Mouse (Mus musculus) B cell, adult 62 days (primary cell): ENCODE measurements around the gene Olfr328. TPM values are rescaled to one million over a fixed set of nuclear protein-coding genes. Genes with fewer than 3 reads are reported as not detected.

Source experiments
- total RNA-seq: library from RNA; stranded (reverse); gene quantifications from 4 replicates; pipeline ENCODE4 v1.2.4, GENCODE M21; 2023

The Olfr328 gene
- total RNA-seq = 0.18 to 0.48 TPM (median 0.25 TPM) in 4 replicates

GRCm38 (mm10) chr11:58555536-58555935 lies at the start of gene Olfr328:
Gene Olfr328 (minus strand): TSS chr11:58555636.

GRCm38 (mm10) chr11:58594814-58595213 lies 39.4 kb upstream of the Olfr328 start, which contains the start of gene Olfr324:
Gene Olfr324 (plus strand): TSS chr11:58595114.

DNA sequence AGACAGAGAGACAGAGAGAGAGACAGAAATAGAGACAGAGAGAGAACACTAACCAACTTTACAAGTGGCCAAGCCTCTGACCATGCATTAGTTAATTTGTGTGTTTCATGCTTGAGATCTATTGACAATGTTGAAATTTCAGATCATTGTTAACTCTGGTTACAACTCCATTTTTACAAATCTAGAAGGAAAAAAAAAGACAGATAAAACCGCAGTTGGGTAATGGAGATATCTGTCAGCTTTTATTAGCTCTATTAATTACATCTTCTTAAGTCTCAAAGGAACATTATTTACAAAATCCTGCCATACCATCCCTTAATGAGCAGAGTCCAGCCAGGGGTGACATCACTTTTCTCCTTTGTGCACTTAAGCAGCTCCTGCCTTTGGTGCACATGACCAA lies 22.0 kb upstream of the Olfr328 start, which contains the start of gene Olfr325:
Olfr325 (plus strand) TSS at position 301 of the 400 bp plus-strand sequence.

DNA sequence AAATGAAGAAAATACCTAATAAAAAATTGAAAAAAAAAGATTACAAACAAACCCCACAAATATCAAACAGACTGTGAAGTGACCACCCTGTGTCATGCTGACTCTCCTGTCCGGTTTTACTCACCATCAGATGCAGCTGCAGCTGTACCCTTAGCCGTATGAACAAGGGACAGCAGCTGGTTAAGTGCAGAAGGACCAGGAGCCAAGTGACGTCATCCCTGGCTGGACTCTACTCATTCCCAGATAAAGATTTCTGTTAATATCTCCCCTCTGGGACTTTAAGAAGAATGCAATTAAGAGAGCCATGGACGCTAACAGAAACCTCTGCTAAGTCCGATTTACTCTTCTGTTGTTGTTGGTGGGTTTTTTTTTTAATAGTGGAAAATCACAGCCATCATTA lies 15.0 kb upstream of the Olfr328 start, which contains the start of gene Olfr224:
Olfr224 (minus strand) TSS at position 149 of the 400 bp plus-strand sequence.

DNA sequence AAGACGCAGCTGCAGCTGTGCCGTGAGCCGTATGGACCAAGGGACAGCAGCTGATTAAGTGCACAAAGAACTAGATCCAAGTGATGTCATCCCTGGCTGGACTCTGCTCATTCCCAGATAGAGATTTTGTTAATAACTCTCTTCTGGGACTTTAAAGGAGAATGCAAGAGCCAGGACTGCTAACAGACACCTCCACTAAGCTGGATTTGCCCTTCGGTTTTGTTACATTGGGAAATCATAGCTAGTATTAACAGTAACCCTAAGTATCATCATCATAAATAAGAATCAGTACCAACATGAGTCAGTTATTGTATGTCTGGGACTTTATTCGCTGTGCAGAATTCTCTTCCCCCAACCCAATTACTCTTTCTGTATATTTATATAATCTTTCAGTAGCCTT lies 9.1 kb downstream of the Olfr328 start, which contains the start of gene Olfr329-ps:
Olfr329-ps (minus strand) TSS at position 101 of the 400 bp plus-strand sequence.

DNA sequence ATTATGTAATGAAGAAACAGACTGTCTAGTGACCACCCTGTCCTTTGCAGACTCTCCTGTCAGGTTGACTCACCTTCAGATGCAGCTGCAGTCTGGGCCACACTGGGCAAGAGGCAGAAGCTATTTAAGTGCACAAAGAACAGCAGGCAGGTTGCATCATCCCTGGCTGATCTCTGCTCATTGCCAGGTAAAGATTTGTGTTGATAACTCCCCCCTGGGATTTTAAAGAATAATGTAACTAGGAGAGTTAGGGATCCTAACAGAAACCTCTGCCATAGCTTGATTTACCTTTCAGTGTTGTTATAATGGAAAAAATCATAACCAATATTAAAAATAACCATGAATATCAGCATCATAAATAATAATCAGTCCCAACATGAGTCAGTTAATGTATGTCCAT lies 20.7 kb downstream of the Olfr328 start, which contains the start of gene Olfr330:
Olfr330 (minus strand) TSS at position 101 of the 400 bp plus-strand sequence.

GRCm38 (mm10) chr11:58502472-58502871 lies 53.0 kb downstream of the Olfr328 start, which contains the start of gene Olfr331:
Gene Olfr331 (minus strand): TSS chr11:58502572.

Other genes starting within 250 kb of the Olfr328 start
- 28.3 to 34.6 TPM (median 29.4 TPM) in 4 replicates for gene Zfp692, start 248.6 kb downstream of the Olfr328 start, total RNA-seq
- 30.6 to 35.1 TPM (median 33.0 TPM) in 4 replicates for gene Zfp672, start 225.3 kb downstream of the Olfr328 start, total RNA-seq
- gene Sh3bp5l, start 224.9 kb downstream of the Olfr328 start, total RNA-seq = 21.8 to 27.3 TPM (median 23.7 TPM) in 4 replicates
- not detected in 4 replicates for gene Lypd8, start 176.6 kb downstream of the Olfr328 start, total RNA-seq
- not detected in 4 replicates for gene 1810065E05Rik, start 134.5 kb downstream of the Olfr328 start, total RNA-seq
- not detected in 4 replicates for gene Gm12253, start 123.1 kb downstream of the Olfr328 start, total RNA-seq
- not detected in 4 replicates for gene Lypd9, start 102.7 kb downstream of the Olfr328 start, total RNA-seq
- not detected in 4 replicates for gene Olfr30, start 93.4 kb downstream of the Olfr328 start, total RNA-seq
- gene Olfr332, start 63.1 kb downstream of the Olfr328 start, total RNA-seq = not detected in 4 replicates
- not detected in 4 replicates for gene Olfr331, start 53.1 kb downstream of the Olfr328 start, total RNA-seq
- not detected in 4 replicates for gene Olfr330, start 20.8 kb downstream of the Olfr328 start, total RNA-seq
- not detected in 4 replicates for gene Olfr329-ps, start 9.2 kb downstream of the Olfr328 start, total RNA-seq
- gene Olfr224, start 14.9 kb upstream of the Olfr328 start, total RNA-seq = not detected in 4 replicates
- not detected in 4 replicates for gene Olfr325, start 22.1 kb upstream of the Olfr328 start, total RNA-seq
- not detected in 4 replicates for gene Olfr324, start 39.5 kb upstream of the Olfr328 start, total RNA-seq
- not detected in 4 replicates for gene 2210407C18Rik, start 60.4 kb upstream of the Olfr328 start, total RNA-seq
- gene Olfr323, start 74.9 kb upstream of the Olfr328 start, total RNA-seq = not detected in 4 replicates
- gene Trim58, start 84.8 kb upstream of the Olfr328 start, total RNA-seq = not detected in 4 replicates
- not detected in 4 replicates for gene Olfr322, start 103.1 kb upstream of the Olfr328 start, total RNA-seq
- gene Olfr320, start 125.5 kb upstream of the Olfr328 start, total RNA-seq = not detected in 4 replicates
- gene Olfr319, start 143.5 kb upstream of the Olfr328 start, total RNA-seq = not detected in 4 replicates
- 0.41 to 1.1 TPM (median 0.60 TPM) in 4 replicates for gene Olfr318, start 168.4 kb upstream of the Olfr328 start, total RNA-seq
- gene Olfr317, start 183.6 kb upstream of the Olfr328 start, total RNA-seq = not detected in 4 replicates
- gene Olfr316, start 197.1 kb upstream of the Olfr328 start, total RNA-seq = not detected in 4 replicates
- gene Olfr315, start 217.6 kb upstream of the Olfr328 start, total RNA-seq = not detected in 4 replicates
- gene Olfr314, start 227.3 kb upstream of the Olfr328 start, total RNA-seq = 0.20 TPM in 1 of 4 replicates, not detected in the others
- not detected in 4 replicates for gene Fam183b, start 246.3 kb upstream of the Olfr328 start, total RNA-seq